9 mouse cellular contexts compared by ENCODE assay signal in genomic region chr10:13652061-13652460, GRCm38 (mm10).
"Had no signal": no experiment of that assay in that cellular context is flagged by ENCODE, and none has a peak within 500 bp of the region (broad histone marks: within the 10 kb centered on the region; RNA-seq: fewer than 3 reads in every experiment).

No protein-coding gene starts in this region.

- DNase-seq: lung, adult 18-20 months; lung, embryonic 14.5 days; lung, postnatal 10 days; lung, postnatal 4 days; midbrain, embryonic 14.5 days; right cerebral cortex, postnatal 14 days; thymus, adult 2 months; thymus, postnatal 25 days; thymus, postnatal 4 days had no signal
